Mouse (Mus musculus): ENCODE results near the gene Rab8b.
"Not testable (repeated sequence)": the region's sequence is repeated elsewhere in the genome, so short reads cannot be mapped to it uniquely, and the experiment has no call there.

Gene Rab8b

DNA sequence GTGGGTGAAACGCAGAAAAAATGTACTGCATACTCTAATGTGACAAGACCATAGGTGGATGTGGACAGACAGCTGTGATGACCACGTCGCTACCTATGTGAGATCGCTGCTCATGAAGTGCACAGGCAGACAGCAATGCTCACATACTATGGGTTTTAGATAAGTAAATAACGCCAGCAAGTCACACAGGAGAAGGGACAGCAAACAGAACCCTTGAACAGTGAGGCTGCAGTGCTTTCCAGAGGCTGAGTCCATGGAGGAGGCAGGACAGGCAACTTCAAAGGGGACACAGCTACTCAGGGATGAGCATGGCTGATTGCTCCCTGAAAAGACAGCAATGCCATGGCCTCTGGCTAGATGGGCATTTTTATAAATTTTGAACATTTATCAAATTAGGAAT is 72.7 kb downstream of the Rab8b start:
- no peak for DNase-seq (ENCODE audit: low spot score in 2 of 2)

DNA sequence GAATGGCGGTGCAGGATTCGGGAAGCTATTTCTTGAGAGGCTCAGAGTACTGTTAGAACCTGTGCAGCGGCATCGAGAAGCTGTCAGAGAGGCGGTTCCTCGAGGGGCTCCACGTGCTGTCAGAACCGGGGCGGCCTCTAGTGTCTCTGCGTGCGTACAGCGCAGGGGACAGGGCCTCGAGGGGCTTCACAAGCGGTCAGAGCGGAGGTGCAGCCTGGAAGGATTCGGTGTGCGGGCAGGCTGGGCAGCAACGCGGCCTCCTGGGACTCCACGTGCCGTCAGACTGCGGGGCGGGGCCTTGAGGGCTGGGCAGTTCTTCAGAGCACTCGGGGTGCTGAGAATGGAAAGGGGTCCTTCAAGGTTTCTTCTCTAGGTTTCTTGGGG is 84.4 kb downstream of the Rab8b start:
- no peak for DNase-seq (ENCODE audit: low spot score in 2 of 2)

DNA sequence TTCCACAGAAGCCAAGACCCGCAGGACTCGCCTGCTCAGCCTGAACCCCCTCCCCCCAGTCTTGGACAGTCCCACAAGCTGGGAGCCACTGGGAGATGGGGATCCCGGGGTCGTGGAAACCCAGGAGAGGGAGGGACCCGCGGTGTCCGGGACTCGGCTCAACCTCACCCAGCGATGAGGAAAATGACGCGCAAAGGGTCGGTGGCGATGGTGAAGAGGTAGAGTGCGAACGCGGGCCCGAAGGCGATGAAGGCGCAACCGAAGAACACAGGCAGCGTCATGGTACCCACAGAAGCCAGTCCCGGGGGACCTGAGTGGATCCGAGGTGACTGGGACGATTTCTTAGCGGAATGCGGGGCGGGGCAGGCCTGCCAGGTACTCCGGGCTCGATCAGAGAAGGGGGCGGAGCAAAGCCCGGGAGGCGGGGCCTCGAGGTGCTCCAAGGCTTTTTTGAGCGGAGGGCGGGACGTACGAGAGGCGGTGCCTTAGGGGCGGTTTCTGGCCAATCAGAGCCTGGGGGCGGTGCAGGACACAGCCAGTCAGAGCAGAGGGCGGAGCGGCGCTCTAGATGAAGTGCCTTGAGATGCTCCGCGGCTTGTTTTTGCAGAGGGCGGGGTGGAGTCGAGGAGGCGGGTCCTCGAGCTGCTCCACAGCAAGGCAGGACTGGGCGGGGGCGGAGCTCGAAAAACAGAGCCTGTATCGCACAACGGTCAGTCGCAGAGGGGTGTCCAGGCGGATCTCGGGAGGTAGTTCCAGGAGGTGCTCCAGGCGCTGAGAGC is 85.0 kb downstream of the Rab8b start, which contains the start of gene Aph1c:
Gene Aph1c, minus strand, starts transcription at position 409 of the 779 bp plus-strand sequence.
- DNase-seq (ENCODE audit: low spot score in 2 of 2) = peak; percentile 99

DNA sequence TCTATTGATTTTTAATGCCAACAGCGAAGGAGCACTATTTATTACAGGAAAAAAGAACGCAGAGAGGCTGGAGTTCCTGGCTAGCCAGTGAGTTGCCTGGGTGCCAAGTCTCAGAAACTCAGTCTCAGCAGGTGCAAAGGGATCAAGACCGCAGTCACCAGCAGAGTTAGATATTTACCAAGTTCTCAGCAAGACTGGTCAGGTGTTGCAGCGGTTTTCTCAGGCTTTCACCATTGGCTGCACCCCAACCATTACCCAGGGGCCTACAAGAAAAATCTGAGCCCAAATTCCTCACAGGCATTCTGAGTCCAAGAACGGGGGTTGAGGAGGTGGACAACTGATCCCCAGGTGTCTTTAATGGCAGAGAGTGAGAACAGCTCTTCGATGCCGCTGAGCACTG is 85.6 kb downstream of the Rab8b start:
- DNase-seq (ENCODE audit: low spot score in 2 of 2) = no peak

DNA sequence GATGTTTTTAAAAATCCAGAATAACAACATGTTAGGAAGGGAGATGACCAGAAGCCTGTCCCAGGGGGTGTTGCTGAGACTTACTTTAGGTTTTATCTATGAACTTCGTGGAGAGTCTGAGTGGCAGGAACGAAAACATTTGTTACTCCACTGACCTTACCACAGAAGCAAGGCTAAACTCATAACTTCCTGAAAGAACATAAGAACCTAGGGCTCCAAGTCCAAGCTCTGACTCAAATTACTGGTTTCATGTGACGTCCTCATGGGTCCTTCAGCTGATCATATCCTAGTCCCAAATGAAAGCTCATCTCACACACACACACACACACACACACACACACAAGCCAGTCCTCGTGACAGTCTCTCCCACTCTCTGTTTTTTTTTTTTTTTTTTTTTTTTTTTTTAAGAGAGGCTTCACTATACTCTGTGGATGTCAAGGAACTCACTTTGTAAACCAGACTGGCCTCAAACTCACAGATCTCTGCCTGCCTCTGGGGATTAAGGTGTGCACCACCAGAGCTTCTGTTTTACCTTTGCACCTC is 87.0 kb downstream of the Rab8b start:
- DNase-seq (ENCODE audit: low spot score in 2 of 2) = no peak

DNA sequence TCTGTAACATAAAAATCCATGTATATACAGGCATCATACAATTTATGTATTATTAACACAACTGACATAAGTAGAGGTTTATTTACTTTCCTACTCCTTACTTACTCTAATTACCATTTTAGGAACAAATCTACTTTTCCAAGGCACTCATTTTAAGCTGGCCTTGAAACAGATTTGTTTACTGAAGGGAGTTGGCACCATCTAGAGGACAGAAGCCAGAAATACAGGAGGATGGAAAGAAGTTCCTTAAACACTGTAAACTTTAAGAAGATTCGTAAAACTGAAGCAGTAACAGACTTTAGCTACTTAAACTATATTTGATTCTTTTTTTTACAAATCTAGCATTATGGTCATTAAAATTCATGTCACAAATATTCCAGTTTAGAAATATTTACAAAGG is 93.5 kb downstream of the Rab8b start:
- DNase-seq (ENCODE audit: low spot score in 2 of 2) = peak in 1 of 2 experiments; percentile 43

DNA sequence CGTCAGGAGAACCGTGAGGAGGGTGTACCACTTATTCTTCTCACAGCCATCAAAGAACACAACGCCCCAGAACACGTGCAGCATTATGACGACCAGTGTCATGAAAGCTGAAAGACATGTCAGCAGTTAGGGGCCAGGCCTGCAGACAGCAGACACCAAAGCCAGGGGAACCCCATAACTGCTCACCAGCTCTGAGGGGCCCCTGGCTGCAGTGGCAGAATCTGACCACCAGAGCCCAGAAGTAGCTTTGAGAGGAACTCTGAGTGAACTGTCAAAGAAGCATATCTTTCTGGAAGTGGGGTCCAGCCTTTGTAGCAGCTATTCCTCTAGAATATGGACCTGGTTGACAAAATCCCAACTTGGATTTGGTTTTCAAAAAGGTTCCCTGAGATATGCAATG is 97.2 kb downstream of the Rab8b start:
- DNase-seq (ENCODE audit: low spot score in 2 of 2) = not testable (repeated sequence)

DNA sequence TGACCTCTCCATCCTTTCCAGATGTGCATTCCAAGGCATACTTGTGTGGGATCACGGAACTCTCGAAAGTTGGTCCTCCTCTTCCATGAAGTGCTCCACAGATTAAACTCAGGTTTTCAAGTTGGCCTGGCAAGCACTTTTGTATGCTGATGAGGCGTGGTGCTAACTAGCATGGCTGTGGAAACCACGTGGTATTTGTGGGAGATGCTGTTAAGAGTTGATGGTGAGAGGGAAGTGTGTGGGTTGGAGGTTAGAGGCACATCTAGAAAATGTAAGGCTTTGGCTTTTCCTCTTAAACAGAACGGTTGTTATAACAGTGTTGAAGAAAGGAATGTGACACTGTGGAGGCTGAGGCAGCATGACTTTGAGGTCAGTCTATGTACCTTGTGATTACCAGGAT is 98.5 kb downstream of the Rab8b start:
- no peak for DNase-seq (ENCODE audit: low spot score in 2 of 2)

DNA sequence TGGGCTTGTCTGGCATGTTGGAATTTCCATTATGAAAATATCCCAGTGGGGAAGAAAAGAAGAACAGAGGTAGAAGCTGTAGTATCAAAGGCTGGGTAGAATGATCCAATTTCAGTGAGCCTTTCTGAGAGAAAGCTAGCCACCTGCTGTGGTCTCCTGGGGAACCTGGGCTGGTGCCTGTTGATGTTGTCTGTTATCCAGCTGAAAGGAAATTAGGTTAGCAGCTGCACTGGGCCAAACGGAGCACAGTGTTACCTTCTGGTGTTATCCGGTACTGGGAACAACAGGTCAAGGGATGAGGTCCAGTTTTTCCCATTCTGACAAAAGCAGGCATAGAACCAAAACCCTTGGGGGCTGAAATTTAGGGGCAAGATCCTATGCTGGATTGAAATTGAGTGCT is 106.1 kb downstream of the Rab8b start:
- DNase-seq (ENCODE audit: low spot score in 2 of 2) = no peak

DNA sequence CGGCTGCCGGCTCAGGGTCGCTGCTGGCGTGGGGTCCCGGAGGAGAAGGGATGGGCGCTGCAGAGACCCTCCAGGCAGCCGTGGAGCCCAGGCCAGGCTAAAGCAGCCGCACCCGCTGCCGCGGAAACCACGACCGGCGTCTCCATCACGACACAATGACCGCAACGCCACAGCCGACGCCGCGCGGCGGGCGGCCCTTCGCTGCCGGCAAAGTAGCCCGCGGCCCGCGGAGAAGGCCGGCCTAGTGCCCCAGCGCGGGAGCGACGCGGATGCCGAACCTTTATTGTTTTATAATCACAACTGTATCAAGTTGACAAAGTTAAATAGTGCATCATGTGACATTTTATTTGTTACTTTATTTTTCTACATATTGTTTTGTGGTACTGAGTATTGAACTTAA is 113.5 kb downstream of the Rab8b start:
- DNase-seq (ENCODE audit: low spot score in 2 of 2) = not testable (repeated sequence)

DNA sequence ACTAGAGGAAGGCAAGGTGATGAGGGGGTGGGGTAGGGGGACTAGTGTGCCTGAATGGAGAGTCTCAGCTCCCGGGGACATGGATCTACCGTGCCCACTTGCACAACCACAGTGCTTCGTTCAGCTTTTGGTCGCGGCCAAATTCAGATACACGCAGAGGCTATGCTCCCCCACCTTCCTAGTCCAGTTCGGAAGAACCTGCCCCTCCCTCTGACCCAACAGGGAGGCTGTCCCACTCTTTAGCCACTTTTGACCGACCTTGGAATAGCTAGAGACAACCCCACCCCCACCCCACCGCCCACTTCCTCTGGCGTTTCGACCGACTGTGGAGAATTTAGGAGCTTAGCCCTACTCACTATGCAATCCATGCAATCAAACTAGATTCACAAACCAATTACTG is 117.5 kb downstream of the Rab8b start:
- no peak for DNase-seq (ENCODE audit: low spot score in 2 of 2)

DNA sequence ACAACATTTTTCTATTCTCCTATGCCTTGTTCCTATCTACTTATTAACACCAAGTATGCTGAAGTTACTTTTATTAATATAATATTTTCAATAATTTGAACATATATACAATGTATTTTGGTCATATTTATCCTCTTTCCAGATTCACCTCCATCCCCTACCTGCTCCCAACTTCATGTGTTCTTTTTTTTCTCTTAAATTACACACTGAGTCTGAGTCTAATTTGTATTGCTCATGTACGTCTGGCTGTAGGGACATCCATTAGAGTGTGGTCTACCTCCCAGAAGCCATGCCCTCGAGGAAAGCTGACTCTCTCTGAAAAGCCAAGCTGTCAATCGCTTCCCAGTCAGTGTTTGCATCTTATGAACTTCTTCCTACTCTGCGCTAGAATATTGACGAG is 122.7 kb downstream of the Rab8b start, which contains the start of gene Gm10647:
Gene Gm10647, plus strand, starts transcription at position 301 of the 400 bp plus-strand sequence.
- no peak for DNase-seq (ENCODE audit: low spot score in 2 of 2)

DNA sequence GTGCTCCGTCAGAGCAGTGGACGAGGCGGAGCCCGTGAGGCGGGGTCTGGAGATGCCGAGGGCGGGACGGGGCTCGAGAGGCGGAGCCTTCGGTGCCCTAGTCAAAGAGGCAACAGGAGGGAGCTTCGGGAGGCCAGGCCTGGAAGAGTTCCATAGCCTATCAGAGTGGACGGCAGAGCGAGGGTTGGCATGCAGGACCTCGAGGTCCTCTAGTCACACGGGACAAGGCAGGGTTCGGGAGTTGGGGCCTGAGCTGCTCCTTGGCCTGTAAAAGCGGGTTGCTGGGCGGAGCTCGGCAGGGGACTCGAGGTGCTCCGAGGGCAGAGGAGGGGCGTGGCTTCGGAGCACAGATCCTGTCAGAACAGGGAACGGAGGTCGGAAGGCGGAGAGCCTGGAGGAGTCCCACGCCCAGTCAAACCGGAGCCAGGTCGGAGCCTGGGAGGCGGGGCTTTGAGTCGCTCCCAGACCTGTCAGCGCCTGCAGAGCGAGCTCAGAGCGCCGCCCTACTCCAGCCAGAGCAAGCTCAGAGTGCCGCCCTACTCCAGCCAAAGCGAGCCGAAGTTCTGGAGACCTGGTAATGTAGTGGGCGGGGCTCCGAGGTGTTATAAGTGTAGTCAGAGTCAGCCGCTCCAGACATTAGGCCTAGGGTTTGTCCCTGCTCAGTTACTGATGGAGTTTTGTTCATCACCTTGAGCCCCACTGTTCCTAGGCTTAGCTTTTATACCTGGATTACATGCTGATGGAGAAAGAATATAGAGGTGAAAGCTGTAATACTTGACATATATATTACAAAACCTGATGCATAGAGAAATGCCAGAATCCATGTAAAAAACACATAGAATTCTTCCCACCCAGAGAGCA is 123.8 kb downstream of the Rab8b start, which contains the start of gene Aph1b:
Gene Aph1b, minus strand, starts transcription at position 27 of the 861 bp plus-strand sequence.
- DNase-seq (ENCODE audit: low spot score in 2 of 2) = peak; percentile 90

DNA sequence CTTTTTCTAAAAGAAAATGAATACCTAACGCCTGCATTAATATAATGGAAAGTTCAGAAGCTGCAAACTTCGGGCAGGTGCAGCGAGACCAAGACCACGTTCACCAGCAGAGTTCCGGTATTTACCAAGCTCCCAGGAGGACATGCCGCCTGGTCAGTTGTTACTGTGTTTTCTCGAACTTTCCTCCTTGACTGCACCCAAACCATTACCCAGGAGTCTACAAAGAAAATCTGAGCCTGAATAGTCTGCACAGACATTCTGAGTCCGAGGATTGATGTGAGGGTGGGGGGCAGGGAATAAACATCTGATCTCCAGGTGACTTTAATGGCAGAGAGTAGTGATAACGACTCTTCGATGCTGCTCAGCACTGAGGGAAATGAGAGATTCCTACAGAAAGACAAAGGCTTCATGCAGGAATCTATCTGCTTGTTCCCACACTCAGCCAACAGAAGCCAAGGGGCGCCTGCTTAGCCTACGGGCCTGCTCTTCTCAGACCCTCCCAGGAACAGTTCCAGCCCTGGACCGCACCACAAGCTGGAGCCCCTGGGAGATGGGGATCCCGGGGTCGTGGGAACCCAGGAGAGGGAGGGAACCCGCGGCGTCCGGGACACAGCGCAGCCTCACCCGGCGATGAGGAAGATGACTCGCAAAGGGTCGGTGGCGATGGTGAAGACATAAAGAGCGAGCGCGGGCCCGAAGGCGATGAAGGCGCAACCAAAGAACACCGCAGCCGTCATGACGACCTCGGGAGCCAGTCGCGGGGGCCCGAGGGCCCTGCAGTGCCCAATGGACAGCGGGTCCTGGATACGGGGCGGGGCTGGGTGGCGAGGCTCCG is 124.6 kb downstream of the Rab8b start:
- peak; percentile 7 to 17 for DNase-seq (ENCODE audit: low spot score in 2 of 2)
